Mouse (Mus musculus) fibroblast of lung, adult 2 months (primary cell): Measurements from ENCODE around the gene Rps16.

Experiments
- DNase-seq: peaks from one replicate; pipeline ENCODE4 v3.0.0-alpha.2; 2011; ENCODE audit warnings: low read depth

Gene Rps16

DNA sequence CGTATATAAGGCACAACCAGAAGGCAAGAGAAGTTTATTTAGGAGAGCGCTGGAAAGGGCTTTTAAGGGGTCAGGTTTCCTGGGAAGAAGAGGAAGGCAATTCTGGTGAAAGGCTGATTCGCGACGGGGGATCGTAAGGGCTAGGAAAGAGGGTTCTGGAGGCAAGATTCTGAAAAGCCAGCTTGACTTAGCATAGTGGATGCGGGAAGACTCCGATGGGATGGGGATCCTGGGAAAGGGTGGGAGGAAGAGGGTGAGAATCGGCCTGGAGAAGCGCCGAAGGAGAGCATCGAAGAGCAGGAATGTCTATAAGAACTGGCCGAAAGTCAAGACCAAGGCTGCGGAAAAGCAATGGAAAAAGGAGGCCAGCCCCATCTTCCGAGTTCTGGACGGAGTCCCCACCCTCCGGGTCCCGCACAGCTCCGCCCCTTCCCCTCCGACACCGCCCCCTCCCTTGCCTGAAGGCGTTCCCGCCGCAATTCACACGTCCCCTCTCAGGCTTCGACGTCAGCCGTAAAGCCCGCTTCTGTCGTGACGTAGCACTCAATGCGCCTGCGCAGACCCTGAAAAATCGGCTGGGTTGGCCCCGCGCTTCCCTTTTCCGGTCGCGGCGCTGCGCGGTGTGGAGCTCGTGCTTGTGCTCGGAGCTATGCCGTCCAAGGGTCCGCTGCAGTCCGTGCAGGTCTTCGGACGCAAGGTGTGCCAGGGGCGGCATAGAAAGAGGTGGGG, at the start of gene Rps16:
TSS of gene Rps16 (plus strand) at position 498 of the 729 bp plus-strand sequence.
- DNase-seq, result peak; percentile 95

DNA sequence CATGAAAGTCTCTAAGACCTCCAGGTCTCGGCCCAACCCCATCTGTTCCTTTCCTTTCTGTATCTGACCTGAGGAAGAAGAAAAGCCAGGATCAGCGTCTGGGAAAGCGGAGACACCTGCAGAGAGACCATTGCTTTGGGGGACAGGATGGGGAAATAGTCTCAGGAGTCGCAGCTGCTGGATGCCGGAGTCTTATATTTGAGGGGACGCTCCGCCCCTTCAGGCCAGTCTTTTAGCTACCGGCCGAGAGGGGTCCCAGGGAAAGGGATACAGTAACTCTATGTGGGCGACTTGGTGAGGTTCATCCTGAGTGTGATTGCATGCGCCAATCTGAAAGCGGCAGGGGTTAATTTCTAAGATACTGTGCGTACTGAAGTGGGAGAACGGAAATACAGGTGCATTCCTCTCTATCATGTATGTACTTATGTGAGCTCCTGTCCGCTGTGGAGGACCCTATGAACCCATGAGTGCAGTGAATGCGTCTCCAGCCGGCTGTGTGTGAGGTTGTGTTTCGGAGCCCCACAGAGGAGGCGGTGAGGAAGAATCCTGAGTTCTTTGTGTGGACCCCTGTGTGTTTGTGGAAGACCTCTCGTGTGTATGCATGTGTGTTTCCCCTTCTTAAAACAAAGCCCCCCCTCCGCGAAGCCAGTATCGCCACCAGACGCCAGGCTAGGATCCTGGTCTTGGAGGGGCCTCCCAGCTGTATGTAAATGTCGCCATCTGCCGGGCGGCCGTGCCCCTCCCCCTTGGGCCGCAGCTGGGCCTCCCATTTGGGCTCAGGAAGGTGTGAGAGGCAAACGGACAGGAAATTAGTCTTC, 48.6 kb upstream of the Rps16 start, which contains the start of gene Dll3:
TSS of gene Dll3 (minus strand) at position 623 of the 818 bp plus-strand sequence.
- DNase-seq, result no peak

DNA sequence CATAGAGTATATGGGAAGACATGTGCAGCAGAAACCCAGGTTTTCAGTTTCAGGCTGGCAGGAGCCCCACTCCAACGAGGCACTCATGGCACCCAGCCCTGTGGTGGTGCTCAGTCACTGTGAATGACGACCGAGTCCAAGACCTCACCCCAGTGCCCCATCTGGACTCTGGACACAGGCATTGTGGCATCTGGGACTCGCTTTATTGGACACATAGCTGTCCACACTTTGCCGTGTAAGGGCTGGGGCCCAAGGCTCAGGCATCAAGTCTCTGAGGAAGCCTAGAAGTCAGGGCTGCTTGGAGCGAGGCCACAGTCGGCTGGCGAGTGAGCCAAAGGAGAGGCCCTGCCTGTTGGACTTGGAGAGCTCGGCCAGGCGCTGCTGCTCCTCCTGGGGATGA, 44.8 kb upstream of the Rps16 start:
- DNase-seq, result no peak

DNA sequence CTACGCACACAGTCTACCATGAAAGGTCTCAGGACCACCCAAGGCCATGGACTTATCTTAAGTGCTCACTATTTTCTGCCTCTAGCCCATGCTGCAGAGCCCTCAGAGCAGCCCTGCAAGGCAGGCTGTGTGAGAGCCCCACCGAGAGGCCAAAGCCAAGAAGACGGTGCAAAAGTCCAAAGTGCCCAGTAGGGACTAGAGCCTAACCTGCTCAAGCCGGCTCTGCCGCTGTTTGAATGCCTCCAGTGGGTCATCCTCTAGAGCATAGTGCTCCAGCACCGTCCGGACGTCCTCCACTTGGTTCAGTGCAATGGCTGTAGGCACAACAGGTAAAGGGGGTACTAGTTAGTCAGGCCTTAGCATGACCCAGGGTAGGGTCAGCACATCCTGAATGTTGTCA, 44.2 kb upstream of the Rps16 start:
- DNase-seq, result no peak

DNA sequence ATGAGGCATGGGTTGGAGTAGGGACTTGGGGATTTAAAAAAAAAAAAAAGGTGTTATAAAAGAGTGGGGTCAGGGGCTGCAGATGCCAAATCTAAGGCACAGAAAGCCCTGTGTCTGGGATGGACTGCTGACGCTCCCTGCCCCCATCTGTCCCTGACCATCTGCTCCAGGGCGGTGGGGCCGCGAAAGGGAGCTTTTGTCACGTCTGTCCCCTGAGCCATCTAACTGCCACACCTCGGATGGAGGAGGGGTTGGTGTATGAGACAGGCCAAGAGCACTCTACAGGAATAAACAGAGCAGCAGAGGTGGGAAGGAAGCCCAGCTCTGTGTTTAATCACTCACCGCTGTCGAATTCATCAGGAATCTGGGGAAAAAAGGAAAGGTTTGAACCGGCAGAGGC, 40.7 kb upstream of the Rps16 start:
- no peak for DNase-seq

DNA sequence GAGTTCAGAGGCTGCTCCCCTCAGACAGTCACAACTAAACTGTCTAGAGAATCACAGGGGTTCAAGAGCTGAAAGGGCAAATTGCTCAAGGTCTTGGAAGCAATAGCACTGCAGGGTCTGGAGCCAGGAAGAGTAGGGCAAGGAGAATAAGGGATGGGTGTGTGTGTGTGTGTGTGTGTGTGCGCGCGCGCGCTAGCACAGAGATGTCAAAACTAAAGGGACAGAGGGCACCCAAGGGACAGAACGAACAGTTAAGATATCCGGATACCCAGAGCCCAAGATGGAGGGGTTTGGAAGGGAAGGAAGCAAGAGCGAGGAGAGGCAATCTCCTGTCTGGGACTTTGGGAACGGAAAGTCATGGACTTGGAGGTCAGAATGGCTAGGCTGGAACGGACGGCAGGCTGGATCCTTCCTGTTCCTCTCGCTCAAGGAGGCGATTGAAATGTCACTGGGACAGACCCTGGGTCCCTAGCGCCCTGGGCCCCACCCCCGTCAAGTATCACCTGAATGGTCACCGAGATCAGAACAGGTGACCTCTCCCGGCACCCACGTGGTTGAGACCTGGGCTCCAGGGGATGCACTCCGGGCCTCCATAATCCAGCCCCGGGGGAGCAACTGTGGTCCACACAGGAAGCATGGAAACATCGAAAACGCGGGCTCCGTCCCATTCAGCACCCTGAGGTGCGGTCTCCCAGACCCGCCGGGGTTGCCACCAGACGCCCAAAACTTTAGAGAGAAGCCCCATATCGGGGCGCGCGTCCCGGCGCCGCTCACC, 39.1 kb upstream of the Rps16 start:
- DNase-seq, result no peak

DNA sequence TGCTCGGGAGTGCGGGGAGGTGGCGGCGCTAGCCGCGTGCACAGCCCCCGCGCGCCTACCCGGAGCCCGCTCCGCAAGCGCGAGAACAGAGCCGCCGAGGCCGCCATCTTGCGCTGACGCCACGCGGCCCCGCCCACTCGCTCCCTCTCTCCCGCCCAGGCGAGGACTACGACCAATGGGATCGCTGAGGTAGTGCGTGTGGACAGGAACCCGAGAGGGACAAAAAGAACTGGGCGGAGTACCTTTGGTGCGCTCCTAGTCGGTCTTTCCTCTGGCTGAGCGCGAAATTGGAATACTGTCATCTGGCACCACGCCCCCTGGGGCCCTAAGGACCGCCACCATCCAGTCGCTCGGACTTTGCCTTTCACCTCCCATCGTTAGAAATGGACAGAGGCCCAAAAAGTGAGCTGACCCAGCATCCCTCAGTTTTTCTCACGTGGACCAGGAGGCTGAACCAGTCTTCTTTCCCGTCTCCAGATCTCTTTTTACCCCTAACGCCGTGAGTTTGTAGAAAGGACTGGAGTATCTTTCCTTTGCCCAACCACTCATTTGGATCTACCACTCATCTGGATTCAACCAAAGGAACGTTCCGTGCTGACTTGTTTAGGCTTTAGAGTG, 38.4 kb upstream of the Rps16 start, which contains the start of gene Timm50:
TSS of gene Timm50 (minus strand) at position 147 of the 618 bp plus-strand sequence.
- peak; percentile 94 for DNase-seq

DNA sequence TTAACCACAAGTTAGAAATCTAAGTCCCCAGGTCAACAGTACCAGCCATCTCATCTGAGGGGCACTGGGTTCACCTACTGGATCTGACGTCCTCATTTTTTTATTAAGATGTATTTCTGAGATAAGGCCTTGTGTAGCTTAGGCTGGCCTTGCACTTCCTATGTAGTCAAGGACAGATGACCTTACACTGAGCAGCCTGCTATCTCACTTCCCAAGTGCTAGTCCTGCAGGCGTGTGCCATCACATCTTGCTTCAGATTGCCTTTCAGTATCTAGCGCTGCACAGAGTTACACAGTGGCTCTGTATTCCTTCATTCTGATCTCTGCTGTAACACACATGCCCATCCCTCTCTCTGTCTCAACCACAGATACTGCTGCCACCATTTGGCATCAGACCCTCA, 32.4 kb upstream of the Rps16 start:
- DNase-seq, result no peak

DNA sequence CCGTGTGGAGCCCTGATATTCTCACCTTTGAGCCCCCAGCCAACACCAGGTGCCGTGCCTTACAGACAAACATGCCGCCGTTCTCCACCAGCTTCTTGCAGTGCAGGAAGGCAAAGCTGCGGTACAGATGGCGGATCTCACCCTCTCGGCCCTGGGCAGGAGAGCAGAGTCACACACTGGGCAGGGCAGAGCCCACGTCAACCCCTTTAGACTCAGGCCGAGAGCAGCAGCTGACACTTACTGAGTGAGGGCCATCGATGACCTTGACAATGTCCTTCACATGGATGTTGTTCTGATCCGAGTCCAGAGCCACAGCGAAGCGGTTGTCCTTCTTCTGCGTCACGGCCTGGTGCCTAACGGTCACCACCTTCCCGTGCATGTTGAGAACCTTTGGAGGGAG, 31.7 kb upstream of the Rps16 start:
- DNase-seq, result no peak

DNA sequence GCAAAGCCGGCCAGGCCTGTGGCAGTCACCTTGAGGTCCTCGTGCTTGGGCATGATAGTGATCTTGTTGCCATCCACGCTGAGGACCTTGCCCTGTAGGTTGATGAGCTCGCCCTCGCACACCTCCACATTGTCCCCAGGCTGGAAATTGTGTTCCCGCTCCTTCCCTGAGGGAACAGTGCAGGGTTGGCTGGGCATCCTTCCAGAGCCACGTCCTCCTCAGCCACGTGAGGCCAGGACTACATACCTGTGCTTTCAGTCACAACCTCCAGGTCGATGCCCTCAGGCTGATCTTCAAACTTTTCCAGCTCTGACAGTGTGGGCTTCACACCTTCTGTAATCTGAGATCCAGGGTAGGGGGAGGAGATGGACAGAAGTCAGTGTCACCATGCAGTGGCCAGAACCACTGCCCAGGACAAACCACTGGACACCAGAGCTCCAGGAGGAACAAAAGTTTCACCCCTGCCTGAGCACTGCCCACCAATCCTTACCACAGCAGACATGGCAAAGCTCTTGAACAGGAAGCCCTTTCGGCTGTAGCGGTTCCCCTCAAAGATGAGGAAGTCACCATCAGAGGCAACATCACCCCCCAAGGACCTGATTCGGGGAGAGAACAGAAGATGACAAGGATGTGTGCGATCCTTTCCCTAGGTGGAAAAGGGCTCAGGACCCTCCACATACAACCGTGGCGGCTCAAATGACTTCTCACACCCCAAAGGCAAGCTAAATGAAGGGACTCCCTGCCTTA, 28.3 kb upstream of the Rps16 start:
- no peak for DNase-seq

DNA sequence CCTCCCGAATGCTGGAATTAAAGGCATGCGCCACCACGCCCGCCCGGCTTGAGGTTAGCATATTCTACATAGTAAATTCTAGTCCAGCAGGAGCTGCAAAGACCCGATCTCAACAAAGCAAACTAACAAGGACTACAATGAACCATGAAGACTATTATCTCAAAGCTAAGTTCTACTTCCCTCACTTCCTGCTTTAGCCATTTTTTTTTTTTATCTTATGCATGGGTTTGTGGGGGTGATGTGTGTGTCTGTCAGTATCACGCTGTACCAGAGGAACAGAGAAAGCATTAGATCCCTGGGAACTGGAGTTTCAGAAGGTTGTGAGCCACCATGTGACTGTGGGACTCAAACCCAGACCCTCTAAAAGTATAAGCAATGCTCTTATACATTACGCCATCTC, 25.2 kb upstream of the Rps16 start:
- no peak for DNase-seq

DNA sequence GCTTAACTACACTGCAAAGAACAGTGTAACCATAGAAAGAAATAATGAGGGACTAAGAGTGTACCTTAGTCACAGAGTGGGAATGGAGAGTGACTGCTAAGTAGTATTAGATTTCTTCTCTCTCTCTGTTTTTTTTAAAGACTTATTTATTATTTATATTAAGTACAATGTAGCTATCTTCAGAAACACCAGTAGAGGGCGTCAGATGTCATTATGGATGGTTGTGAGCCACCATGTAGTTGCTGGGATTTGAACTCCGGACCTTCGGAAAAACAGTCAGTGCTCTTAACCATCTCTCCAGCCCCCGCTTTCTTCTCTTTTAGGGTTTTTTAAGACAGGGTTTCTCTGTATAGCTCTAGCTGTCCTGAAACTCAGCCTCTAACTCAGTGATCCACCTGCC, 24.0 kb upstream of the Rps16 start:
- DNase-seq, result no peak

DNA sequence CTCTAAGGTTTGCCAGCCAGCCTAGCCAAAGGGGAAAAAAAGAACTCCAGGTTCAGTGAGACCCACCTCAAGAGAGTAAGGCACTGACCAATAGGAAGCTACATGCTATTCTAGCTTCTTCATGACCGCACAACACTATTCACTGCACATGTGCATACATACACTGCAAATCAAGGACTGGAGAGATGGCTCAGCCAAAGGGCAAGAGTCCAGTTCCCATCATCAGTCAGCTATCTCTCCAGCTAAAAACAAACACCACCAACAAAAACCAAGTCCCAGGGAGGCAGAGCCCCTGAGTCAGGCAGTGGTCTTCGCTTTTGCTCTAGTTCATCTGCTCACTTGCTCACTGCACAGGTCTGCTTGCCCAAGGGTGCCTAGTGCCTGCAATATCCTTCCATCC, 22.2 kb upstream of the Rps16 start:
- DNase-seq, result no peak

DNA sequence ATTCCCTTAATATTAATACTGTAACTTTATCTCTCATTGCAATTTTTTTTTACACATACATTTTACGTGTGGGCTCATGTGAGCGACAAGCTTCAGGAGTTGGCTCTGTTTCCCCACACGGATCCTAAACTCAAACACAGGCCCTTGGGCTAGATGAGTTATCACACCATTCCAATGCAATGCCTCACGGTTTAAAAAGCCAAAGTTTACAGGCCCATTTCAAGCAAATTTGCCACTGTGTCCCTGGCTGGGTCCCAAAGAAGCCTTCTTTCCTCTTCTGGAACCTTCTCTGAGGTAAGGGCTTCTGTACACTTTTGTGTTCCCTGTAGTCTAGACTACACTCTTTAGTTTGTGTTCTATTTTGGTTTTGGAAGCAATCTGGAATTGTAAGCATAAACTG, 15.9 kb upstream of the Rps16 start:
- DNase-seq, result no peak

DNA sequence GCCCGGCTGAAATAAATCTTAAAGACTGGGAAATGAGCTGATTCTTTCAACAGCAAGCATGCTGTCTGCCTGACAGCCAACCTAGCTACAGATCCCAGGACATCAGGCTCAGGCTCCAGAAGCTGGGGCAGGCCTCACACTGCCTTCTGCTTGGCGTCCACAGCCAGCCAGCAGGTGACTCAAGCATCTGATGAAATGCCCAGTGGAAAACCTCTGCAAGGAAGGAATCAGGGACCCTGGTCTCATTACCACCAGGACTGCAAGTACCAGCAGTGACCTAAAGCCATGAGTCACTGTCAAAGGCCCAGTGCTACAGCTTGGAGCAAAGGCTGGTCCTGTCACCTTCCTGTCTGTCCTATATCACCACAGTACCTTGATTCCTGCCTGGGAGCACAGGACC, 15.0 kb upstream of the Rps16 start:
- DNase-seq, result no peak

DNA sequence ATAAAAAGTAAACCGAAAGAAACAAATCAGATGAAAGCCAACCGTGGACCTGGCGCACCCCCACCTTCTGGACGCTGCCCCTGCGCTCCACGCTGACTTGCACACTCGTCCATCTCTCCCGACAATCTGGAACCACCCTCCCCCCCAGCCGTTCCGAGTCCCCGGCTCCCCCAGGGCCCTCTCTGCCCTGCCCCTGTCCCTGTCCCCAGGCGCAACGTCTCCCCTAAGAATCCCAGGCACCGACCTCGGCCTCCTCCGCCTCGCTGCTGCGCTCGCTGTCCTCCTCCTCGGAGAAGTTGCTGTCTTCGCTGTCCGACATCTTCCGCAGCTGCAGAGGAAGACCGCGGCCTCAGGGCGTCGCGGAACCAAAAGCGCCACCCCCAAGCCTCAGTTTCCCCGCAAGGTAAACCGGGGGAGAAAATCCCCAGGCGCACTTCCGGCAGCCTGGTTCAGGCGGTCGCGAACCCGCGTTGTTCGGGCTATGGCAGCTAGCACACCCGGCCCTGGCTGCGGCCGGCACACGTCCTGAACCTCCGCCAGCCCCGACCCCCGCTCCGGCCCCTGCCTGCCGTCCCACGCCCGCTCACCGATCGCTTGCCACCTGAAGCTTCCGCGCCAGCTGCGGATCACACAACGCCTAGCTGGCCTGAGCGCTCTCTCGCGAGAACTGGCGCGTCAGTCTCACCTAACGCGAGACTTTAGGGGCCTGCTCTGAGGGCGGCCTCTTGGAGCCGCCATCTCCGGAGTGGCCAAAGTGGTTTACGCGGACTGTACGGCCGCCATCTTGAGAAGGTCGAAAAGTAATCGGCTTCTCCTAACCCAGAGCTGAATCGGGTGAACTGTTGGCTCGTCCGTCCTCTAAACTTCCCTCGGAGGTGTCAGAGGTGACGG, 12.1 kb upstream of the Rps16 start, which contains the start of gene Supt5:
TSS of gene Supt5 (minus strand) at position 639 of the 891 bp plus-strand sequence.
- peak; percentile 95 for DNase-seq

DNA sequence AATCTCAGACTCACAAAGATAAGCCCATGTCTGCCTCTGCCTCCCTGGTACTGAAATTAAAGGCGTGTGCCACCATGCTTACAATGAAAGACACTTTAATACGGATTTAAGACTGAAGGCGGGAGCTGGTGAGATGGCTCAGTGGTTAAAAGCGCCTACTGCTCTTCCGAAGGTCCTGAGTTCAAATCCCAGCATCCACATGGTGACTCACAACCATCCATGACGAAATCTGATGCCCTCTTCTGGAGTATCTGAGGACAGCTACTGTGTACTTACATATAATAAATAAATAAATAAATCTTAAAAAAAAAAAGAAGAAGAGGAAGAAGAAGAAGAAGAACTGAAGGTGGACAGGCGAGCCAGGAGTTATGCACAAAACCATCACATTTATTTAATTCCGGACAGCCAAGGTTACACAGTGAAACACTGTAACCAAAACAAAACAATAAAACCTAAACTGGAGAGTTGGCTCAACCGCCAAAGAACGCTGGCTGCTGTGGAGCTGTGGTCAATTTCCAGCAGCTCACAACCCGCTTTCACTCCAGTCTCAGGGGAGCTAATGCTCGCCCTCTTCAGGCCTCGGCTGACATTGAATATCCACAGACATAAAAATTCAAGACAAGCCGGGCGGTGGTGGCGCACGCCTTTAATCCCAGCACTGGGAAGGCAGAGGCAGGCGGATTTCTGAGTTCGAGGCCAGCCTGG, 11.1 kb upstream of the Rps16 start:
- peak; percentile 63 for DNase-seq

DNA sequence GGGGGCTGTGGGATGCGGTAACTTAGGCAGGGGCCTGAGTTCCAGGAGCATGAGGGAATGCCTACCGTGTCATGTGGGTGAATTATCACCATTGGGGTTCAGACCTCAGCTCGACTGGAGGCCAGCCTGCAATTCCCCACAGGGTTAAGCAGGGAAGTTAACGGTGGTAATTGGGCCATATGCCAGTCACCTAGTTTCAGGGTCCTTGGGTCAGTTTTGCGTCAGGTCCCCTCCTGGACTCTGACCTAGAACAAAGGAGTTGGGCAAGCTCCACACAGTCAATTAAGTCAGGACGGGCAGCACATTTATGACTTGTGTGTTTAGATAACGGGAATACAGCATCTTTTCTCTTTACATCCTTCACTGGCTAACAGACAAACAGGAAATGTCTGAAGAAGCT, 9.1 kb upstream of the Rps16 start:
- DNase-seq, result no peak

DNA sequence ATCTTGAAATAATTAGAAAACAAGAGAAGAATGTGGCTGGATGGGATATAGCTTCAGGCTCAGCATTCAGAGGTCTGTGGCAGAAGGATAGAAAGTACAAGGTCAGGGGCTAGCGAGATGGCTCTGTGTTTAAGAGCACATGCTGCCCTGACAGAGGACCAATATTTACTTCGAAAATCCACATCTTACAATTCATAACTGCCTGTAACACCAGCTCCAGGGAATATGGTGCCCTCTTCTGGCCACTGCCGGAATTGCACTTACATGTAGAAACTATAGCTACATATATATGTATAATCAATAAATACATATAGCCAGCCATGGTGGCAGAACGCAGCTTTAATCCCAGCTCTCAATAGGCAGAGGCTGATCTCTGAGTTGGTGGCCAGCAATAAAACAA, 5.8 kb upstream of the Rps16 start:
- DNase-seq, result peak; percentile 53

DNA sequence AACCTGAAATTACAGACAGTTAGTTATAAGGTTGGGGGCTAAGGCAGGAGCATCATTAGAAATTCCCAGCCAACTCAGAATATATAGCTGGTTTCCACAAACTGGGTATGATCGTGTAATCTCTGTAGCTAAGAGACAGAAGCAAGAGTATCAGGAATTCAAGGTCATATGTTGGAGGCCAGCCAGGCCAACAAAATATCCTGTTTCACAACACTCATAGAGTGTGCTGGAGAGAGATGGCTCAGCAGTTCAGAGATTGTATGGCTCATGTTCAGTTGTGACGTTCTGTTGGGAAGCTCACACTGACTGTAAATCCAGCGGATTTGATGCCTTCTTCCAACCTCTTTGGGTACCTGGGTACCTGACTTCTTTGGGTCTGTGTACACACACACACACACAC, 2.7 kb upstream of the Rps16 start:
- no peak for DNase-seq
